Mouse (Mus musculus): ENCODE measurements at regions not wholly inside any gene's neighbourhood (a gene's known extent, or its start where the extent isn't known, plus 50 kb on each side); places are given as distances from the start of the nearest gene placed in this dataset.

DNA sequence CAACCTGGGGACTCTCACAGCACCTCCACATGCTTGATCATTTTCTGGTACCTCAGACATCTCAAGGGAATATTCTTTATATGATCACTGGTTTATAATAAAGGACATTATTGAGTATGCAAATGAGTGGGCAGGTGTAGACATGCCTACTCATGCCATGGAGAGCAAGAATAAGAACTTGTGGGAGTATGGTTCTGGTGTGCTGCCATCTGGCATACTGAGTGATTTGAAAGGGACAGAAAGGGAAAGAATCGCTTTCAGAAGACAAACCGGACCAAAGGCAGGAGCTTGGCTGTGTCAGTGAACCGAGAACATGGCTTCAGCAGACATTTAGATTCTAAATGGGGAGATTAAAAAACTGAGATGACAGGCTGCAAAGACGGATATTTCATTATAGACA lies 276.9 kb upstream of the Tgfbr2 start:
- TF ChIP-seq CTCF (IDR thresholded peaks at IDR 0.05; ENCODE audit: control insufficient read depth, insufficient read depth, low read length), result no peak
- no peak for TF ChIP-seq POLR2A (IDR thresholded peaks at IDR 0.05; ENCODE audit: borderline replicate concordance, control insufficient read depth, low read depth, low read length)
